Mouse (Mus musculus): ENCODE measurements around the gene Mitd1. TPM values are rescaled to one million over a fixed set of nuclear protein-coding genes. Genes with fewer than 3 reads are reported as not detected.

The Mitd1 gene
- polyA plus RNA-seq, 1 experiment from 2014 or later = 24.0 TPM

- H3K27ac ChIP-seq (ENCODE audit: low read depth, low read length) = no peak overlapping the region
- H3K27me3 ChIP-seq (ENCODE audit: control insufficient read depth, insufficient read depth, low read length) = no peaks in the 10 kb centered on the region
- no peak overlapping the region for H3K4me3 ChIP-seq (ENCODE audit: low read depth, low read length)
- 54% methylated on average over 6 of the region's 6 CpGs for WGBS
- no peaks in the 10 kb centered on the region for H3K4me1 ChIP-seq (replicated peaks; ENCODE audit: control insufficient read depth, insufficient read depth, low read length)
- DNase-seq (ENCODE audit: low spot score) (no peak), ATAC-seq (ENCODE audit: low FRiP score) (no peak)
- H3K4me2 ChIP-seq (replicated peaks; ENCODE audit: low read depth, low read length) = no peak overlapping the region
- H3K9me3 ChIP-seq (ENCODE audit: control insufficient read depth, low read length) = no peaks in the 10 kb centered on the region
- H3K36me3 ChIP-seq (ENCODE audit: control insufficient read depth, insufficient read depth, low read length) = peaks cover 4% of the 10 kb centered on the region
- H3K9ac ChIP-seq (ENCODE audit: low read depth, low read length) = no peak overlapping the region
Measured at GRCm38 (mm10) chr1:37900288-37900687, 10.1 kb upstream of the Mitd1 start.

GRCm38 (mm10) chr1:37899816-37900215 lies 9.6 kb upstream of the Mitd1 start:
- H3K9me3 ChIP-seq (ENCODE audit: control insufficient read depth, low read length) = no peaks in the 10 kb centered on the region
- H3K4me2 ChIP-seq (replicated peaks; ENCODE audit: low read depth, low read length) = no peak overlapping the region
- 84% methylated on average over 4 of the region's 4 CpGs for WGBS
- H3K36me3 ChIP-seq (ENCODE audit: control insufficient read depth, insufficient read depth, low read length) = peaks cover 4% of the 10 kb centered on the region
- H3K4me1 ChIP-seq (replicated peaks; ENCODE audit: control insufficient read depth, insufficient read depth, low read length) = no peaks in the 10 kb centered on the region
- ATAC-seq (ENCODE audit: low FRiP score) (no peak), DNase-seq (ENCODE audit: low spot score) (no peak)
- no peak overlapping the region for H3K27ac ChIP-seq (ENCODE audit: low read depth, low read length)
- no peak overlapping the region for H3K9ac ChIP-seq (ENCODE audit: low read depth, low read length)
- H3K4me3 ChIP-seq (ENCODE audit: low read depth, low read length) = no peak overlapping the region
- no peaks in the 10 kb centered on the region for H3K27me3 ChIP-seq (ENCODE audit: control insufficient read depth, insufficient read depth, low read length)

- Histone ChIP-seq H3K27me3 (ENCODE audit: control insufficient read depth, insufficient read depth, low read length) (no peaks in the 10 kb centered on the region), H3K9ac (ENCODE audit: low read depth, low read length) (no peak overlapping the region), H3K27ac (ENCODE audit: low read depth, low read length) (no peak overlapping the region), H3K4me2 (replicated peaks; ENCODE audit: low read depth, low read length) (no peak overlapping the region), H3K4me1 (replicated peaks; ENCODE audit: control insufficient read depth, insufficient read depth, low read length) (no peaks in the 10 kb centered on the region), H3K9me3 (ENCODE audit: control insufficient read depth, low read length) (no peaks in the 10 kb centered on the region), H3K4me3 (ENCODE audit: low read depth, low read length) (no peak overlapping the region), H3K36me3 (ENCODE audit: control insufficient read depth, insufficient read depth, low read length) (peaks cover 4% of the 10 kb centered on the region)
- ATAC-seq (ENCODE audit: low FRiP score) = no peak
- no peak for DNase-seq (ENCODE audit: low spot score)
Measured at GRCm38 (mm10) chr1:37894606-37895005, 4.4 kb upstream of the Mitd1 start.

GRCm38 (mm10) chr1:37891400-37891799 lies 1.2 kb upstream of the Mitd1 start:
- Histone ChIP-seq H3K27ac (ENCODE audit: low read depth, low read length) (no peak overlapping the region), H3K4me2 (replicated peaks; ENCODE audit: low read depth, low read length) (peak overlapping the region; percentile 68; the same call in 1 of the 2 replicates), H3K9ac (ENCODE audit: low read depth, low read length) (no peak overlapping the region), H3K9me3 (ENCODE audit: control insufficient read depth, low read length) (no peaks in the 10 kb centered on the region), H3K4me3 (ENCODE audit: low read depth, low read length) (no peak overlapping the region), H3K36me3 (ENCODE audit: control insufficient read depth, insufficient read depth, low read length) (no peaks in the 10 kb centered on the region), H3K27me3 (ENCODE audit: control insufficient read depth, insufficient read depth, low read length) (no peaks in the 10 kb centered on the region), H3K4me1 (replicated peaks; ENCODE audit: control insufficient read depth, insufficient read depth, low read length) (no peaks in the 10 kb centered on the region)
- no peak for ATAC-seq (ENCODE audit: low FRiP score)
- WGBS = 77% methylated on average over 3 of the region's 3 CpGs
- DNase-seq (ENCODE audit: low spot score) = peak; percentile 1

GRCm38 (mm10) chr1:37889206-37889605 lies 1.0 kb downstream of the Mitd1 start:
- Histone ChIP-seq H3K4me3 (ENCODE audit: low read depth, low read length) (peak overlapping the region; percentile 60; the same call in 1 of the 2 replicates), H3K27ac (ENCODE audit: low read depth, low read length) (no peak overlapping the region), H3K27me3 (ENCODE audit: control insufficient read depth, insufficient read depth, low read length) (no peaks in the 10 kb centered on the region), H3K9me3 (ENCODE audit: control insufficient read depth, low read length) (no peaks in the 10 kb centered on the region), H3K9ac (ENCODE audit: low read depth, low read length) (no peak overlapping the region), H3K36me3 (ENCODE audit: control insufficient read depth, insufficient read depth, low read length) (no peaks in the 10 kb centered on the region), H3K4me2 (replicated peaks; ENCODE audit: low read depth, low read length) (peak overlapping the region; percentile 68), H3K4me1 (replicated peaks; ENCODE audit: control insufficient read depth, insufficient read depth, low read length) (no peaks in the 10 kb centered on the region)
- DNase-seq (ENCODE audit: low spot score) (no peak), ATAC-seq (ENCODE audit: low FRiP score) (no peak)
- 85% methylated on average over 7 of the region's 7 CpGs for WGBS

GRCm38 (mm10) chr1:37884451-37884850 lies 5.8 kb downstream of the Mitd1 start:
- WGBS = 84% methylated on average over 4 of the region's 4 CpGs
- H3K4me2 ChIP-seq (replicated peaks; ENCODE audit: low read depth, low read length) = no peak overlapping the region
- H3K27ac ChIP-seq (ENCODE audit: low read depth, low read length) = no peak overlapping the region
- H3K9ac ChIP-seq (ENCODE audit: low read depth, low read length) = no peak overlapping the region
- ATAC-seq (ENCODE audit: low FRiP score) (no peak), DNase-seq (ENCODE audit: low spot score) (no peak)
- H3K27me3 ChIP-seq (ENCODE audit: control insufficient read depth, insufficient read depth, low read length) = no peaks in the 10 kb centered on the region
- H3K4me3 ChIP-seq (ENCODE audit: low read depth, low read length) = no peak overlapping the region
- H3K4me1 ChIP-seq (replicated peaks; ENCODE audit: control insufficient read depth, insufficient read depth, low read length) = no peaks in the 10 kb centered on the region
- H3K9me3 ChIP-seq (ENCODE audit: control insufficient read depth, low read length) = no peaks in the 10 kb centered on the region
- no peaks in the 10 kb centered on the region for H3K36me3 ChIP-seq (ENCODE audit: control insufficient read depth, insufficient read depth, low read length)

- Histone ChIP-seq H3K4me1 (replicated peaks; ENCODE audit: control insufficient read depth, insufficient read depth, low read length) (no peaks in the 10 kb centered on the region), H3K27ac (ENCODE audit: low read depth, low read length) (no peak overlapping the region), H3K9me3 (ENCODE audit: control insufficient read depth, low read length) (no peaks in the 10 kb centered on the region), H3K9ac (ENCODE audit: low read depth, low read length) (no peak overlapping the region), H3K36me3 (ENCODE audit: control insufficient read depth, insufficient read depth, low read length) (no peaks in the 10 kb centered on the region), H3K27me3 (ENCODE audit: control insufficient read depth, insufficient read depth, low read length) (no peaks in the 10 kb centered on the region), H3K4me3 (ENCODE audit: low read depth, low read length) (no peak overlapping the region), H3K4me2 (replicated peaks; ENCODE audit: low read depth, low read length) (no peak overlapping the region)
- ATAC-seq (ENCODE audit: low FRiP score) = no peak
- no peak for DNase-seq (ENCODE audit: low spot score)
- 88% methylated on average over 4 of the region's 4 CpGs for WGBS
Measured at GRCm38 (mm10) chr1:37883411-37883810, 6.8 kb downstream of the Mitd1 start.

GRCm38 (mm10) chr1:37877736-37878460 lies 12.3 kb downstream of the Mitd1 start:
- peaks cover 11% of the 10 kb centered on the region for H3K36me3 ChIP-seq (ENCODE audit: control insufficient read depth, insufficient read depth, low read length)
- no peak overlapping the region for H3K9ac ChIP-seq (ENCODE audit: low read depth, low read length)
- no peak overlapping the region for H3K27ac ChIP-seq (ENCODE audit: low read depth, low read length)
- DNase-seq (ENCODE audit: low spot score) (no peak), ATAC-seq (ENCODE audit: low FRiP score) (no peak)
- no peaks in the 10 kb centered on the region for H3K4me1 ChIP-seq (replicated peaks; ENCODE audit: control insufficient read depth, insufficient read depth, low read length)
- H3K4me2 ChIP-seq (replicated peaks; ENCODE audit: low read depth, low read length) = no peak overlapping the region
- H3K4me3 ChIP-seq (ENCODE audit: low read depth, low read length) = no peak overlapping the region
- H3K9me3 ChIP-seq (ENCODE audit: control insufficient read depth, low read length) = no peaks in the 10 kb centered on the region
- 96% methylated on average over 13 of the region's 13 CpGs for WGBS
- H3K27me3 ChIP-seq (ENCODE audit: control insufficient read depth, insufficient read depth, low read length) = no peaks in the 10 kb centered on the region

- H3K9ac ChIP-seq (ENCODE audit: low read depth, low read length) = no peak overlapping the region
- no peak for DNase-seq (ENCODE audit: low spot score)
- no peak for ATAC-seq (ENCODE audit: low FRiP score)
- H3K9me3 ChIP-seq (ENCODE audit: control insufficient read depth, low read length) = no peaks in the 10 kb centered on the region
- no peaks in the 10 kb centered on the region for H3K27me3 ChIP-seq (ENCODE audit: control insufficient read depth, insufficient read depth, low read length)
- no peak overlapping the region; the same call in 1 of the 2 replicates for H3K4me2 ChIP-seq (replicated peaks; ENCODE audit: low read depth, low read length)
- 95% methylated on average over 4 of the region's 4 CpGs for WGBS
- H3K27ac ChIP-seq (ENCODE audit: low read depth, low read length) = no peak overlapping the region
- H3K4me1 ChIP-seq (replicated peaks; ENCODE audit: control insufficient read depth, insufficient read depth, low read length) = 0 out of 2 replicates have a peak, but pooled peaks cover 2% of the 10 kb centered on the region
- H3K36me3 ChIP-seq (ENCODE audit: control insufficient read depth, insufficient read depth, low read length) = peaks cover 11% of the 10 kb centered on the region
- H3K4me3 ChIP-seq (ENCODE audit: low read depth, low read length) = peak overlapping the region; percentile 49; the same call in 1 of the 2 replicates
Measured at GRCm38 (mm10) chr1:37873157-37873556, 17.1 kb downstream of the Mitd1 start.

All from hindbrain, embryonic 11.5 days (tissue).